Mouse (Mus musculus): ENCODE data around the gene Trmt10c.

- TF ChIP-seq POLR2A (IDR thresholded peaks at IDR 0.05; ENCODE audit: insufficient read depth, low read depth, low read length) (no peak), CTCF (IDR thresholded peaks at IDR 0.05; ENCODE audit: insufficient read depth, low read depth, low read length) (no peak)
Observed at GRCm38 (mm10) chr16:56066113-56066512, 28.5 kb upstream of the Trmt10c start.

Measured in olfactory bulb, adult 2 months (tissue).